Mouse (Mus musculus) limb, embryonic 11.5 days (tissue): ENCODE results near the gene Canx. TPM values are rescaled to one million over a fixed set of nuclear protein-coding genes. Genes with fewer than 3 reads are reported as not detected.

Experiments
- ATAC-seq: fragments of 200-750 bp; cut with Nextera tagmentation; 2 replicates; pipeline ENCODE4 v1.8.0; 2017; ENCODE audit warnings: low read depth; ENCODE audit not compliant: insufficient number of reproducible peaks, low FRiP score, low TSS enrichment
- DNase-seq: peaks from one replicate; pipeline ENCODE4 v3.0.0-alpha.2; 2015; ENCODE audit warnings: low spot score
- H3K27ac ChIP-seq: fragments of 300-500 bp; sonication (generic); replicated peaks from 2 replicates; pipeline ENCODE4 v1.5.1; 2014; ENCODE audit warnings: low read depth, mild to moderate bottlenecking, low read length
- H3K27me3 ChIP-seq: fragments of 300-500 bp; sonication (generic); 2 replicates; pipeline ENCODE4 v1.6.1; 2014; ENCODE audit warnings: mild to moderate bottlenecking, low read length, mixed read lengths; ENCODE audit not compliant: control insufficient read depth, insufficient read depth
- H3K36me3 ChIP-seq: fragments of 300-500 bp; sonication (generic); 2 replicates; pipeline ENCODE4 v1.6.1; 2014; ENCODE audit warnings: mild to moderate bottlenecking, low read length, moderate library complexity, mixed read lengths; ENCODE audit not compliant: control insufficient read depth, insufficient read depth
- H3K4me1 ChIP-seq: fragments of 300-500 bp; sonication (generic); 2 replicates; pipeline ENCODE4 v1.6.1; 2014; ENCODE audit warnings: low read length, mixed read lengths; ENCODE audit not compliant: control insufficient read depth, insufficient read depth
- H3K4me2 ChIP-seq: fragments of 300-500 bp; sonication (generic); 2 replicates; pipeline ENCODE4 v1.6.1; 2014; ENCODE audit warnings: low read depth, mild to moderate bottlenecking, moderate library complexity; ENCODE audit not compliant: severe bottlenecking
- H3K4me3 ChIP-seq: fragments of 300-500 bp; sonication (generic); 2 replicates; pipeline ENCODE4 v1.5.1; 2014; ENCODE audit warnings: low read depth, low read length
- H3K9ac ChIP-seq: fragments of 300-500 bp; sonication (generic); 2 replicates; pipeline ENCODE4 v1.6.1; 2014; ENCODE audit warnings: mild to moderate bottlenecking, low read length
- H3K9me3 ChIP-seq: fragments of 300-500 bp; sonication (generic); 2 replicates; pipeline ENCODE4 v1.6.1; 2016; ENCODE audit warnings: low read length; ENCODE audit not compliant: control insufficient read depth
- WGBS: fragments of 180-500 bp; shearing (Covaris S2); extraction: QIAGEN DNeasy Blood & Tissue Kit; methylation state at CpG from one replicate; pipeline ENCODE4 v1.1.7; 2014; 5-methylcytosine and 5-hydroxymethylcytosine counted together
- microRNA counts: library from miRNA; unstranded; fragments of <30 nt; microRNA quantifications from one replicate; lab custom pipeline; 2016
- microRNA-seq: library from miRNA; unstranded; fragments of <30 nt; microRNA quantifications from one replicate; pipeline ENCODE4, GENCODE M21; 2016
- polyA plus RNA-seq: library from polyadenylated mRNA; unstranded; fragments of >200 nt; fragmentation: Nextera tagmentation; extraction: Ambion mirVana; gene quantifications from 2 replicates; pipeline ENCODE4 v1.2.1, GENCODE M21; 2014

Gene Canx
- polyA plus RNA-seq, 1 experiment from 2014 or later, result 250 TPM

GRCm38 (mm10) chr11:50248473-50249171 lies 76.9 kb downstream of the Canx start:
- no peaks in the 10 kb centered on the region for H3K27me3 ChIP-seq
- H3K9me3 ChIP-seq, result no peaks in the 10 kb centered on the region
- no peak for DNase-seq
- no peak for ATAC-seq
- no peak overlapping the region for H3K4me3 ChIP-seq
- H3K4me2 ChIP-seq, result no peak overlapping the region
- 75% methylated on average over 7 of the region's 7 CpGs for WGBS
- no peak overlapping the region for H3K27ac ChIP-seq
- no peak overlapping the region for H3K9ac ChIP-seq
- no peaks in the 10 kb centered on the region for H3K4me1 ChIP-seq
- 0 out of 2 replicates have a peak, but pooled peaks cover 2% of the 10 kb centered on the region for H3K36me3 ChIP-seq

- 0 out of 2 replicates have a peak, but pooled peaks cover 2% of the 10 kb centered on the region for H3K36me3 ChIP-seq
- H3K9me3 ChIP-seq, result no peaks in the 10 kb centered on the region
- no peaks in the 10 kb centered on the region for H3K27me3 ChIP-seq
- no peak overlapping the region for H3K9ac ChIP-seq
- WGBS, result 72% methylated on average over 5 of the region's 5 CpGs
- no peak overlapping the region for H3K4me3 ChIP-seq
- no peak for ATAC-seq
- no peak for DNase-seq
- no peak overlapping the region for H3K27ac ChIP-seq
- H3K4me2 ChIP-seq, result no peak overlapping the region
- H3K4me1 ChIP-seq, result no peaks in the 10 kb centered on the region
These were observed 80.2 kb downstream of the Canx start for GRCm38 (mm10) chr11:50245269-50245668.

MicroRNA genes within 50 kb of the gene (microRNA counts, 519-probe panel; counts per million panel counts)
- 4,011 counts per million, percentile 58 among the panel's probes with 10 or more counts for microRNA mmu-miR-804 (lab: Ali Mortazavi, UCI)

Small RNA genes within 50 kb of the gene (microRNA-seq; reads per million reads assigned to microRNA genes)
- gene Mir804, result not detected

Other genes with a start within 250 kb of the Canx start
- gene Tbc1d9b, start 194.3 kb downstream of the Canx start, polyA plus RNA-seq, result 29.4 and 34.8 TPM in 2 replicates
- gene Mrnip, start 151.2 kb downstream of the Canx start, polyA plus RNA-seq, result 29.8 and 30.9 TPM in 2 replicates
- gene Sqstm1, start 114.8 kb downstream of the Canx start, polyA plus RNA-seq, result 133 and 136 TPM in 2 replicates
- gene Mgat4b, start 114.8 kb downstream of the Canx start, polyA plus RNA-seq, result 18.4 and 22.1 TPM in 2 replicates
- 0.57 TPM in 1 of 2 replicates, not detected in the other for gene Ltc4s, start 87.1 kb downstream of the Canx start, polyA plus RNA-seq
- 14.4 and 14.6 TPM in 2 replicates for gene Maml1, start 33.4 kb downstream of the Canx start, polyA plus RNA-seq
- 0.28 TPM in 1 of 2 replicates, not detected in the other for gene Cby3, start 28.8 kb upstream of the Canx start, polyA plus RNA-seq
- 809 and 820 TPM in 2 replicates for gene Hnrnph1, start 51.3 kb upstream of the Canx start, polyA plus RNA-seq
- 28.1 and 28.6 TPM in 2 replicates for gene Rufy1, start 105.5 kb upstream of the Canx start, polyA plus RNA-seq